Mouse (Mus musculus): ENCODE data around the gene Fam98b. TPM values are rescaled to one million over a fixed set of nuclear protein-coding genes. Genes with fewer than 3 reads are reported as not detected.
A peak's percentile ranks its signal among the peaks of the same experiment; 100 is the strongest.

Gene Fam98b
- polyA plus RNA-seq, 1 experiment from 2014 or later, result 14.8 TPM

DNA sequence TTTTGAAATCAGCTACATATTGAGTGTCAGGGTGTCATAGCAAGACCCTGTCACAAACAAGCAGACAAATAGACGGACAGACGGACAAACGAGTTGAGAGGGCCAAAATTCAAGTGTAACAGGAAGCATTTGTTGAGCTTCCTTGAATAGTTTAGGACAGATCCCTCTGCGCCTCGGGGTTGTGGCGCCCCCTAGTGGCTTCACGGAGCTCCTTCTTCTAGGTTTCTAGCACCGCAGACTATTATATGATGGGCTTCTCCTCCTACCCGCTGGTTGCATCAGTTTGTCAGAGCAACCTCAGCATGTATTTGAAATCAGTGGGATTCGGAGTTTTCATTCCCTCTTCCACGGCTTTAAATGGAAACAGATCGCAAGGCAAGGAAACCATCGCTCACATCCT lies 18.3 kb upstream of the Fam98b start:
- 7% methylated on average over 13 of the region's 13 CpGs for WGBS
- no peaks in the 10 kb centered on the region for H3K4me1 ChIP-seq
- no peak overlapping the region for H3K9ac ChIP-seq
- no peak overlapping the region for H3K4me3 ChIP-seq
- no peaks in the 10 kb centered on the region for H3K27me3 ChIP-seq (replicated peaks)
- peak overlapping the region; percentile 12; the same call in 1 of the 2 replicates for H3K4me2 ChIP-seq (replicated peaks)
- no peak overlapping the region for H3K27ac ChIP-seq
- no peaks in the 10 kb centered on the region for H3K9me3 ChIP-seq
- no peaks in the 10 kb centered on the region for H3K36me3 ChIP-seq
- peak; percentile 86 for ATAC-seq (ENCODE audit: low FRiP score, low read depth)

DNA sequence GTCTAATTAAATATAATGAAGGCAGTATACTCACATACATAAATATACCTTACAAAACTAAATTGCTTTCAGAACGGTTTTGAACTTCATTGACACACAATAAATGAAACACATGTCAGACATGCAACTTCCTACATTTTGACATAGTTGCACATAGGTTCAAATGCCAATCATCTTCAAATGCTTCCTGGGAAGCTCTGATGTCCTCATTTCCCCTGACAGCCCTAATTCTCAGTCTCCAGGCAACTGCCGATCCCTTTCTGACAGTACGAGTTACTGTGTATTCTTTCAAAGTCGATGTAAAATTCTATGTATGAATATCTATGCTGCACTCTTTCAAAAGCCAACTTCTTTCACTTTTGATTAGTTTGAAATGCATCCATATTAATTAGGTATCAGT lies 7.6 kb upstream of the Fam98b start:
- no peak overlapping the region for H3K27ac ChIP-seq
- H3K4me2 ChIP-seq (replicated peaks), result no peak overlapping the region
- H3K36me3 ChIP-seq, result no peaks in the 10 kb centered on the region
- H3K4me1 ChIP-seq, result no peaks in the 10 kb centered on the region
- 81% methylated on average over 4 of the region's 4 CpGs for WGBS
- H3K4me3 ChIP-seq, result no peak overlapping the region
- ATAC-seq (ENCODE audit: low FRiP score, low read depth), result no peak
- no peaks in the 10 kb centered on the region for H3K27me3 ChIP-seq (replicated peaks)
- no peak overlapping the region for H3K9ac ChIP-seq
- H3K9me3 ChIP-seq, result no peaks in the 10 kb centered on the region

DNA sequence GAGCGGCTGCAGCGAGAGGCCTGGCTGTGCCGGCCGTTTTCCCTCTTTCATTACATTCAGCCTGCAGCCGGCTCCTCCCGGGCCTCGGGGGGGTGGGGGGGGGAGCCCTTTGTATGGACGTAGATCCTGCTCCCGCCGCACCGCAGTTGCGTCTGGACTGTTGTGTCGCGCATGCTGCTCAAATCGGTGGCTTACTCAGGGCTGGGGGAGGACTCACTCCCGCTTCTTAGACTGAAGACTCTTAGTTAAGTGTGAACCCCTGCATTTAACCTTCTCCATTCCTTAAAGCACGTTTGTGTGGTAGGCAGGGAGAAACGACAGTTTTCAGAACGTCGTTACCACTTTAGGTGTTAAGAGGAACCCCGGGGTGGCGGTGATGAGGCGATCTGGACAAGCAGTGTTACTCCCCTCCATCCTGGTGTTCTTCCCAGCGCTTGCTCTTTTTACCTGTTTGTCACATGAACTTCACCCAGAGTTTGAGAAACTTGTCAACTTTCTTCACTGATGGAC lies 517 bp downstream of the Fam98b start:
- Histone ChIP-seq H3K9me3 (no peaks in the 10 kb centered on the region), H3K27ac (peak overlapping the region; percentile 82; the same call in 1 of the 2 replicates), H3K27me3 (replicated peaks) (no peaks in the 10 kb centered on the region), H3K4me1 (peaks cover 9% of the 10 kb centered on the region), H3K36me3 (no peaks in the 10 kb centered on the region), H3K4me2 (replicated peaks) (peak overlapping the region; percentile 84), H3K4me3 (peak overlapping the region; percentile 87), H3K9ac (peak overlapping the region; percentile 91)
- WGBS, result under 1% methylated on average over 24 of the region's 24 CpGs
- ATAC-seq (ENCODE audit: low FRiP score, low read depth), result peak; percentile 48

DNA sequence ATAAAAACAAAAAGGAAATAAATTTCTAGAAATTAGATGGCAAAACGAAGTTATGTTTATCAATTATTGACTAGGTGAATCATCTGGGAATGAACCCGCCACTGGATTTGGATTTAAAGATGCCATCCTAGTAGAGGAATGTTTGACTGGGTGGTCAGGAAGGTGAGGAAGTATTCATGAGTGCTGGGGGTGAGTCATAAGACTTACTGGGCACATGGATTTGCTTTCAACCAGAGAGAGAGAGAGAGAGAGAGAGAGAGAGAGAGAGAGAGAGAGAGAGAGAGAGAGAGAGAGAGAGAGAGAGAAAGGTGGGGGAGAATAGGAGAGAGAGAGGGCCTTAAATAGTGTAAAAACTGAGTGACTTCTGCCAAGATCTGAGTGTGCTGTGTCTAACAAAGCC lies 5.9 kb downstream of the Fam98b start:
- Histone ChIP-seq H3K27ac (no peak overlapping the region), H3K27me3 (replicated peaks) (no peaks in the 10 kb centered on the region), H3K4me3 (no peak overlapping the region), H3K9me3 (no peaks in the 10 kb centered on the region), H3K4me2 (replicated peaks) (no peak overlapping the region), H3K9ac (no peak overlapping the region), H3K36me3 (0 out of 2 replicates have a peak, but pooled peaks cover 8% of the 10 kb centered on the region), H3K4me1 (peaks cover 6% of the 10 kb centered on the region)
- 95% methylated on average over 2 of the region's 2 CpGs for WGBS
- ATAC-seq (ENCODE audit: low FRiP score, low read depth), result no peak

DNA sequence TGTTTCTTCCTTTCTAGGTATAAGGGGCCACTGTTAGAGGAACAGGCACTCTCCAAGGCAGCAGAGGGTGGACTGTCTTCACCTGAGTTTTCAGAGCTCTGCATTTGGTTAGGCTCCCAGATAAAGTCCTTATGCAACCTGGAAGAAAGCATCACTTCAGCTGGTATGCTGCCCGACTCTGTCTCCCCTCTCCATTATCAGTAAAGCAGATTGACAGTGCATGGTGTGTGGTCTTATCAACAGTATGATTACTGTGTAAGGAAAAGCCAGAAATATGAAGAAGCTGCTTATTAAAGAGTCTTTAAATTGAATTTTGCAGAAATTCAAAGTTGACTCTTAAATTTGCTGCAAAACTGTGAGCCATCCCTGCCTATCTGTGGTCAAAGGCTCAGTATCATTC lies 8.1 kb downstream of the Fam98b start:
- 90% methylated on average over 1 of the region's 1 CpGs for WGBS
- Histone ChIP-seq H3K9ac (no peak overlapping the region), H3K4me3 (no peak overlapping the region), H3K27me3 (replicated peaks) (no peaks in the 10 kb centered on the region), H3K9me3 (no peaks in the 10 kb centered on the region), H3K27ac (no peak overlapping the region), H3K36me3 (0 out of 2 replicates have a peak, but pooled peaks cover 15% of the 10 kb centered on the region), H3K4me2 (replicated peaks) (no peak overlapping the region), H3K4me1 (no peaks in the 10 kb centered on the region)
- no peak for ATAC-seq (ENCODE audit: low FRiP score, low read depth)

DNA sequence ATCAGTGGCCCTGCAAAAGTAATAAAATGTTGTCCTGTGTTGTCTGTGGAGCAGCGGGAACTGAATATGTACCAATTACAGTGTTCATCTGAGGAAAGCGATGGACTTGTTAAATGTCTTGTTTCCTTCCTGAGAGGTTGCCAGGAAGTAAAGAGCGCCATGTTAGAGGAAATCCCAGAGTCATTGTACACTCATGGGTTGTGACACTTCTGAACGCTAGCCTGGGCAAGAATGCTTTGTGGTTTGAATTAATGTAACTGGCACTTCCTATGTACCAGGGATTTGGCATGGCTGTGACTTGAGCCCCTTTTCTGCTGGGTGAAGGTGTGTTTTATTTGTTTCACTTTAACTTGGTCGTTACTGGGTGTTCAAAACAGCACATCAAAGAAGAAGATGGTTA lies 12.6 kb downstream of the Fam98b start:
- Histone ChIP-seq H3K27me3 (replicated peaks) (no peaks in the 10 kb centered on the region), H3K36me3 (peaks cover 28% of the 10 kb centered on the region), H3K27ac (no peak overlapping the region), H3K4me1 (no peaks in the 10 kb centered on the region), H3K9me3 (no peaks in the 10 kb centered on the region), H3K4me2 (replicated peaks) (no peak overlapping the region), H3K9ac (no peak overlapping the region), H3K4me3 (no peak overlapping the region)
- ATAC-seq (ENCODE audit: low FRiP score, low read depth), result no peak
- 94% methylated on average over 5 of the region's 5 CpGs for WGBS

DNA sequence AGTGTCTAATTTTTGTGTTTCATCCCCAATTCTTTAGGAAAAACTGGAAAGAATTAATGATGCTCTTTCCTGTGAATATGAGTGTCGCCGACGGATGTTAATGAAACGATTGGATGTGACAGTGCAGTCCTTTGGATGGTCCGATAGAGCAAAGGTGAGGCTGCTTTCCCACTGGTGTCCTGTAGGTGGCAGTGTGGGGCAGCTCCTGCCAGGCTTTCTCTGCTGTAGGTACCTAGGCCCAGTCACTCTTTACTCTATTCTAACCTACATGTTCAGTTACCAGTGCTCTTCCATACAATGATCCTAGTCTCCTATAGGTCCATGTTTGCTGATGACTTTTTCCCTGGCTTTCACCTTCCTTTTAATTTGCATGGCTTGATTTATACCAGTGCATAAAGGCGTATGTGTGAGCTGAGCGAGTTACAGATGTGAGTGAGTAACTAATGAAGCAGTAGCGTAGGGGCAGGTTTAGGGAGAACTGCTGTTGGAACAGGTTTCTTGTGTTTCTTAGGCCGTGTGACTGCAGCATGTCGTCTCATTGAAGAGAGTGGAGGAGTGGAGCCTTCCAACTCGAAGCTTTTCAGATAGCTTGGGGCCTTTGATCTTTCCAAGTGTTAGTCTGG lies 14.4 kb downstream of the Fam98b start:
- H3K9me3 ChIP-seq, result no peaks in the 10 kb centered on the region
- ATAC-seq (ENCODE audit: low FRiP score, low read depth), result peak; percentile 66
- H3K4me1 ChIP-seq, result no peaks in the 10 kb centered on the region
- H3K4me2 ChIP-seq (replicated peaks), result no peak overlapping the region
- peaks cover 37% of the 10 kb centered on the region for H3K36me3 ChIP-seq
- no peaks in the 10 kb centered on the region for H3K27me3 ChIP-seq (replicated peaks)
- no peak overlapping the region for H3K9ac ChIP-seq
- H3K27ac ChIP-seq, result no peak overlapping the region
- no peak overlapping the region for H3K4me3 ChIP-seq
- WGBS, result 79% methylated on average over 11 of the region's 11 CpGs

DNA sequence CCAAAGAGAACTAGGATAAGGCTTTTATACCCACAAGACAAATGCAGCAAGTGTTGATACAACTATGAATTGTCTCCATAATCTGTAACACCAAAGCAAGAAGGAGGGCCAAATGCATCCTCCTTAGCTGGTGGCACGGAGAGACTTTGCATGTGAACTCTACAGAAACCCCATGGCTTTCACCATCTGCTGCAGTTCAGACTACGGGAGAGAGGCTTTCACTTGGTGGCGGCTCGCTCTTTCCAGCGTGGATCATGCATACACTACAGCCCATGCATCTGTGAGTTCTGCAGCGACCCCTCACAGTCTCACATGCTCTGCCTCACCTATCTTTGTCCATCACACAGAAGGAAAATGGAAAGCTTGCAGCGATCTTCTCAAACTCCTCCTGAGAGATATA lies 38.8 kb downstream of the Fam98b start:
- Histone ChIP-seq H3K9ac (no peak overlapping the region), H3K27ac (no peak overlapping the region), H3K9me3 (no peaks in the 10 kb centered on the region), H3K36me3 (no peaks in the 10 kb centered on the region), H3K4me2 (replicated peaks) (no peak overlapping the region), H3K4me3 (no peak overlapping the region), H3K27me3 (replicated peaks) (no peaks in the 10 kb centered on the region), H3K4me1 (no peaks in the 10 kb centered on the region)
- WGBS, result 90% methylated on average over 7 of the region's 7 CpGs
- no peak for ATAC-seq (ENCODE audit: low FRiP score, low read depth)

DNA sequence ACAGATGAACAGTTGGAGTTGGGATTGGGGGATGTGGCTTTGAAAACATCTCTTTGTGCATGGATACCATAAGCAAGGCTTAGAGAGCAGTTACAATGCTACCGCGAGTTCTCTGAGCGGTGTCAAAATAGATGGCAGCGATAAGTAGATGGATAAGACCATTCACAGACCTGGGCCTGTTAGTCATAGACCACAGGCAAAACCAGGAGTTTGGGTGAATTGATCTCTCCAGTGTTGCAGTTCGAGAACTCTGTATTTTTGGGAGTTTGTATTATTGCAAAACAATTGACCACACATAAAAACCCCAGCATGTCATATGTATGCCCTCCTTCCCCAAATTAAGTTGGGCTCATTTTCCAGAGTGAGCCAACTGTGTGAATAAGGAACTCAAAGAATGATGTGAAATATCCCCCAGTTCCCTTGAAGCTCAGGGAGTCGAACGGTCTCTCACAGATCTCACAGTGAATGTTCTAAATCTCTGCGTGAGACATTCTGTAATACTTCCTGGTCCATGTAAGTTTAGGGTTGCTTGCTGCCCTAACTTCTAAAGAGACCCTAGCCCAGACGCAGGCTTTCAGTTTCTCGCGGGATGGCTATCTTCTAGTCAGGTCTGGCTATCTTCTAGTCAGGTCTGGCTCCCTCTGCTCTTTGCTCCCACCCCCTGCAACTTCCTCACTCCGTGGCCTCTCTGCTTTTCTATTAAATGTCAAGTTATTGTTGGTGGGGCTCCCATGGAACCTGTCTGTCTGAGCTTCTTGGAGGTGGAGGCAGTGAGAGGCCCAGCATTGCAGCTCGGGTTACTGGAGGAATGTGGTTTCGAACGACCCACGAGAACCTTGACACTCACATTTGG lies 50.3 kb downstream of the Fam98b start:
- no peaks in the 10 kb centered on the region for H3K36me3 ChIP-seq
- no peak overlapping the region for H3K27ac ChIP-seq
- no peaks in the 10 kb centered on the region for H3K4me1 ChIP-seq
- WGBS, result 91% methylated on average over 16 of the region's 16 CpGs
- ATAC-seq (ENCODE audit: low FRiP score, low read depth), result no peak
- H3K27me3 ChIP-seq (replicated peaks), result no peaks in the 10 kb centered on the region
- no peak overlapping the region for H3K4me2 ChIP-seq (replicated peaks)
- H3K4me3 ChIP-seq, result no peak overlapping the region
- no peak overlapping the region for H3K9ac ChIP-seq
- no peaks in the 10 kb centered on the region for H3K9me3 ChIP-seq

DNA sequence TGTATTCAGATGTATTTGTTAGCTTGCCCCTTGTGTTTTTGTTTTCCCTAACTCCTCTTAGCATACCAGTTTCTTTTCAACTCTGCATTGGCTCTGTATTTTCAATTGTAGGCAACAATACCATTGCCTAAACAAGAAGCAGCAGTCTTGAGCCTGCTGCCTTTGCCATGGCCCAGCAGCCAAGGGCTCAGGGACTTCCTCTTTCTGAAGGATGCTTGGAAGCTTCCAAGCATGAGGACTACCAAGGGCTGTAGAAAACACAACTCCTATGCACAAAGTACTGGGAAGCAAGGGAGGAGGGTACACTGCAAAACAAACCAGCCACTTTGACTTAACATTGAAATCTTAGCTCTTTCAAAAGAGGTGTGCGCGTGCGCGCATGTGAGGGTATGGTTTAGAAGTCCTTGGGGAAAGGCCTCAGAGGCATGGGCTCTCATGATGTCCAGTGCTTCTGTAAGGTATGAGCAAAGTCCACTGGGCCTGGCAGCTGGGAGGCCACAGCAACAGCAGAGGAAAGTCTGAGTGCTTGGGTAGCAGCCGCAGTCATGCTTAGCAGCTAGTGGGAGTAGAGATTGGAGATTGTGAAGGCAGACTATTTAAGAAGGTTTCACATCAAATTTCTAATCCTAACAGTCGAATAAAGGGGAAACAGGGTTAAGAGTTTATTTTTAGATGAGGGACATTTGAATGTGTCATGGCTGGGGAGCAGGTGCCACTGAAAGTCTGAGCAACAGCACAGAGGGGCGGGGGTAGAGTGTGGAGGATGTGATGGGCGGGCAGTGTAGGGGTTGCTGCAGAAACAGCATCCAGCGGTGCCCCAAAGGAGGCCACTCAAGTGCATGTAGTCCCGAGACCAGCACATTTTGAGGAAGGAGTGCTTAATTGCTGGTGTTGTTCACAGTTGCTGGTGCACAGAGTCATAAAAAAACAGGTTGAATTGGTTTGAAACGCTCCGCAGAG lies 54.1 kb downstream of the Fam98b start:
- no peak for ATAC-seq (ENCODE audit: low FRiP score, low read depth)

DNA sequence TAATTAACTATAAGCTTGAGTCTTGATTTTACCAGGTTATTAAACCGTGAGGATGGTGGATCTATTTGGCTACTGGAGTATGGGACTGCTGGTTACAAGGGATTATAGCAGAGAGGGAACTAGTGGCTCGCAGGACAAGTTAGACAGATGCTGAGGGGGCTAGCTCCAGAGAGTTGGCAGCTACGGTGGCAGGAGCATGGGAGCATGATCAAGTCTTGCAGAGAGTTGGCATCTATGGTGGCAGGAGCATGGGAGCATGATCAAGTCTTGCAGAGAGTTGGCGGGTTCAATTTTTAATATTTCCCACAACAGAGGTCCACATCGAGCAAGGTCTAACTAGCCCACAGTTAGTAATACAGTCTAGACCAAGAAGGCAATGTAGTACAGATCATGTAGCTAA lies 55.4 kb downstream of the Fam98b start:
- ATAC-seq (ENCODE audit: low FRiP score, low read depth), result no peak
- no peak overlapping the region for H3K27ac ChIP-seq
- H3K27me3 ChIP-seq (replicated peaks), result no peaks in the 10 kb centered on the region
- H3K9me3 ChIP-seq, result no peaks in the 10 kb centered on the region
- H3K4me1 ChIP-seq, result no peaks in the 10 kb centered on the region
- H3K9ac ChIP-seq, result no peak overlapping the region
- 89% methylated on average over 5 of the region's 5 CpGs for WGBS
- no peak overlapping the region for H3K4me3 ChIP-seq
- no peaks in the 10 kb centered on the region for H3K36me3 ChIP-seq
- no peak overlapping the region for H3K4me2 ChIP-seq (replicated peaks)

More for the DNA sequence above, 54.1 kb downstream of the Fam98b start:
- Histone ChIP-seq H3K27ac (no peak overlapping the region), H3K9me3 (no peaks in the 10 kb centered on the region), H3K4me3 (no peak overlapping the region), H3K4me2 (replicated peaks) (no peak overlapping the region), H3K36me3 (no peaks in the 10 kb centered on the region), H3K4me1 (no peaks in the 10 kb centered on the region), H3K9ac (no peak overlapping the region), H3K27me3 (replicated peaks) (no peaks in the 10 kb centered on the region)
- 81% methylated on average over 12 of the region's 12 CpGs for WGBS

DNA sequence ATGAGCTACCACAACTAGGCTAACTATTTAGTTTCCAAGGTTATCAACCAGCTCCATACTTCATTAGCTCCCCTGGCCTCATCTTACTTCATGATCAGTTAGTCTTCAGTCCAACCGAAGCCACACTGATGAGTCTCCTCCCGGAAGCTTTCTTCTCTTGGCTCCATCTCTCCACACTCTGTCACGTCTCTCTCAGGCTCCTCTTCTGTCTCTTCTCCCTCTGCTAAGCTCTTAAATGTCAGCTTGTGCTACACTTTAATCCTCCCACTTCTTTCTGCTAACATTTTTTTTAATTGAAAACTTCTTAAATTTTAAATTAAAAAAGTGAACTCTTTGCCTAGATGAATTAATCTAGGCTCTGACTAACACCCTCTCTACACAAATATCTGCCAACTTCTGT lies 58.4 kb downstream of the Fam98b start:
- Histone ChIP-seq H3K4me1 (no peaks in the 10 kb centered on the region), H3K4me3 (no peak overlapping the region), H3K9ac (no peak overlapping the region), H3K9me3 (no peaks in the 10 kb centered on the region), H3K27me3 (replicated peaks) (no peaks in the 10 kb centered on the region), H3K36me3 (no peaks in the 10 kb centered on the region), H3K27ac (no peak overlapping the region), H3K4me2 (replicated peaks) (no peak overlapping the region)
- no peak for ATAC-seq (ENCODE audit: low FRiP score, low read depth)
- 92% methylated on average over 3 of the region's 3 CpGs for WGBS

Data from neural tube, embryonic 12.5 days (tissue).